Mouse (Mus musculus): Measurements from ENCODE around the gene Cntnap2.
A peak's percentile ranks its signal among the peaks of the same experiment; 100 is the strongest.
"Not testable (repeated sequence)": the region's sequence is repeated elsewhere in the genome, so short reads cannot be mapped to it uniquely, and the experiment has no call there.

The Cntnap2 gene

GRCm38 (mm10) chr6:47285742-47286141 lies 2226.6 kb downstream of the Cntnap2 start:
- no peak for DNase-seq (ENCODE audit: extremely low spot score, low read depth, low spot score)

DNA sequence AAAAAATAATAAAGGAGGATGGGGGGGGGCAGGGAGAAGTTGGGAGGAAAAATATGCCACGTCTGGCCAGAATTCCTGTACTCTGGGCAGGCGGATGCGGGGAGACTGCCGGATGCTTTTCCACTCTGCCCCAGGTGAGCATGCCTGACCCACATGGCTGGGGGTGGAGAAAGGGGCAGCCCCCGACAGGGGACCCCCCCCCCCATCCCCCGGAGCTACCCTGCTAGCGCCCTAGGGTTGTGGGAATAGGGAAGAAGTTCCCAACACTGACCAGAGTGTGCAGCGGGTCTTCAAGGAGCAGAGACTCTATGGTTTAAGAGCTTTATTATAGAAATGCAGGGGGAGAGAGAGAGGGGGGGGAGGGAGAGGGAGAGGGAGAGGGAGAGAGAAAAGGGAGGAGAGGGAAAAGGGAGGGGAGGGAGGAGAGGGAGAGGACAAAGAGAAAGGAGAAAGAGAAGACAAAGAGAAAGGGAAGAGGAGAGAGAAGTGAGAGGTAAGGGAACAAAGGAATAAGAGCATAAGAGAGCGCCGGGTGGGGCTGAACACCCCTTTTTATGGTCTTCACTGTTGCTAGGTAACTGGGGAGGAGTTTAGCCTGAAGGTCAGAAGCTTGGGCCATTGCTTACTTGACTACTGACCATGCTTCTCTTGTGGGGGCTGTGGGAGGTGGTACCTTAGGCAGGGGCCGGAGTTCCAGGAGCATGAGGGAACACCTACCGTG lies 2227.2 kb downstream of the Cntnap2 start:
- DNase-seq (ENCODE audit: extremely low spot score, low read depth, low spot score): not testable (repeated sequence)

- DNase-seq (ENCODE audit: extremely low spot score, low read depth, low spot score): no peak
These were observed 2228.6 kb downstream of the Cntnap2 start for GRCm38 (mm10) chr6:47287722-47288121.

DNA sequence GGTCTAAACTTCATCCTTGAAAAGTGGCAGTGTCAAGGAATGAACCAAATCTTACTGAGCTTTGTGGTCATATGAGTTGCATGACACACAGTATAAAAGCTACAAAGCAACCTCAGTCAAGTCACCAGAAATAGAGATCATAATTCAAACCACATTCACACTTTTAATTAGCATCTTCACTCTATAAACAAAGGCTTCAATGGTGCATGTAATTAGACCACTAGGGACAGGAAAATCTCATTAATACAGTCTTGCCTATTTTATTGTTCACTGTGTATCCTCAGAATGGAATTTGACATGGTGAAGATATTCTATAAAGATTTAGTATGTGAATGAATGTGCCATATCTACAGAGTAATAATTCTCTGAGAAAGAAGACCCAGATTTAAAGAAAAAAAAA lies 2232.8 kb downstream of the Cntnap2 start:
- no peak for DNase-seq (ENCODE audit: extremely low spot score, low read depth, low spot score)

GRCm38 (mm10) chr6:47292437-47292836 lies 2233.3 kb downstream of the Cntnap2 start:
- DNase-seq (ENCODE audit: extremely low spot score, low read depth, low spot score): no peak

DNA sequence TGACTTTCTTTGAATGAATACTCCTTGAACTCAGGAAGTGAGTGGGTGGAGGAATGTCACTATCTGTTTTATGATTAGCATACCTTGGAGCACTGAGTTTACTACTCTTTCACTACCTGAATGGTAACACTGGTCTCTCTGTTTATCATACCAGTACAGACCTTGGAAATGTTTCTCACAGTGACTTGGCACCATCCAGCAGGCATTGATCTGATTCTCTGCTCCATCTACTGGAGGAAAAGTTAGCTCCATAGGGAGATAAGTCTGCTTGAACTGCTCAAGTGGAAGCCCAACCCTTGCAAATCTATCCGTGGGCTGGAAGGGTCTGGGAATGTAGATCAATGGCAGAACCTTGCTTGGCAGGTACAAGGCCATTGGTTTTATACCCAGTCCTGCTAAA lies 2235.3 kb downstream of the Cntnap2 start:
- no peak for DNase-seq (ENCODE audit: extremely low spot score, low read depth, low spot score)

DNA sequence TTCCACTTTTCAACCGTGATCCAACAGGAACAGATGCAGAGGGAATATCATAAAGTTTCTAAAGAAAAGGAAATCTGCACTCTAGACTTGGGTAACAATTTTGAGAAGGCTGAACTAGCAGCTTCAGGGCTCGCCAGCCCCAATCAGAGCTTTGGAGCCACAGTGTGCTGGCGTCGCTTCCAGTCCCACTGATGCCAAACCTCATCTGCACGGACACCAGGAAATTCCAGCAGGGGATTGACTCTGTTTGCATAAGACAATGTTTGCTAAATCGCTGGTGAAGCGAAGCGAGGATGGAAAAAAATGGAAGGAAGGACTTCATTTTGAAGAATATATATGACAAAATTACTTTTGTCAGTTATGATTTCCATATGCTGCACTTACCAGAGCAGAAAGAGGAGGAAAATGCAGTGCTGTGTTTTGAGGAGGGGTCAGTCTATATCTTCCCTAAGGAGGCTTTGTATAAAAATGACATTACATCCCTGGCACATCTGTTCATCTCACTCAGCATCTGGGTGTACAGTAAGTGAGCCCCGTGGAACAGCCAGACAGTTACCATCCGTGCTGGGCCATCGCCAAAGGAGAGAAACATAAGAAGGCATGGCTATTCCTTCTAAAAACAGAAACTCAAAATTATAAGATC lies 2245.8 kb downstream of the Cntnap2 start:
- DNase-seq (ENCODE audit: extremely low spot score, low read depth, low spot score): no peak

- DNase-seq (ENCODE audit: extremely low spot score, low read depth, low spot score): no peak
These were observed 2247.1 kb downstream of the Cntnap2 start for GRCm38 (mm10) chr6:47306065-47306798.

- no peak for DNase-seq (ENCODE audit: extremely low spot score, low read depth, low spot score)
These were observed 2247.8 kb downstream of the Cntnap2 start for GRCm38 (mm10) chr6:47306954-47307353.

DNA sequence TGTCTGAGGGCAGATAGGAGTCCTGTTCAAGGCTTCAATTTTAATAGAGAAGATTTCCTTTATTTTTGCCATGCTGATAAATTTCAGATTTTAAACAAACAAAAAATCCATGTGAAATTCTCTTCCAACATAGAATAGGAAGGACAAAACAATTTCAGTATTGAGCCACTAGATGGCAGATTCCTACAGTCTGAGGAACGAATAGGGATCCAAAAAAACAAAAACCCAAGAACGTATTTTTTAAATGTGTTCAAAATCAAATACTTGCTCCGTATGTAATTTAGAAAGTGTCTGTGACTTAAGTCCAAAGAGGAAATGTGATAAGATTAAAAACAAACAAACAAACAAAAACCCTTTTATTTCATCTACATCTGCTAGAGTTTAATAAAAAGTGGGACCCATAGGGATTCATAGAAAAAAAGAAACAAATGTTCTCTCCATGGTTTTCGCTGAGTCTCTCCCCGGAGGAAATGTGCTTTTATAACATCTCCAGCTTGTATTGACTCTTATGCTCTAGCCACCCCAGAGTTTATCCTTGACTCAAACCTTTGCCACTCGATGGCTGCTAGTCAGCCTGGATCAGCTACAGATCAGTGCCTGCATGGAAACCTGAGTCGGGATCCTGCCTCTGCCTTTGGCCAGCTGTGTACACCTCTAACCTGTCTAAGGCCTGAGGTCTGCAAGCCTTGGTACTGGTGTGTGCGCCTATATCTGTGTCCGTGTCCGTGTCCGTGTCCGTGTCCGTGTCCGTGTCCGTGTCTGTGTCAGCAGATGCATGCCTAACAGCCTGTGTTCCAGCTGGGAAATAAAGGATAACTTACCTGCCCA lies 2255.6 kb downstream of the Cntnap2 start:
- peak; percentile 49 for DNase-seq (ENCODE audit: extremely low spot score, low read depth, low spot score)

DNA sequence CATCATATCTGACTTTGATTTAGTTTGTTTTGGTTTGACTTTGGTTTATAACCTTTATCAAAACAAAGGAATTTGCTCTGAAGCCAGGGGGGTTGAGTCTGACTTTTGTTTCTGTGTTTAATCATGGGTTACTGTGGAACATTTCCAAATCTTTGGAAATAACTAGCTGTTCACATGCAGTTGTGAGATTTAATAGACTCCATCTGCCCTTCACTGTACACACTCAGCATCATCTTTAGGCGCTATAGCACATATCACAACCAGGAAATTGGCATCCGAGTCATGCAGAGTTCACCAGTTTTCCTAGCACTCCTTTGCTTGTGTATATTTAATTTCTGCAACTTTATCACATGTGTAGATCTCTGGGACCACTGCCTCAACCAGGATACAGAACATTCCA lies 2256.3 kb downstream of the Cntnap2 start:
- DNase-seq (ENCODE audit: extremely low spot score, low read depth, low spot score): no peak

- DNase-seq (ENCODE audit: extremely low spot score, low read depth, low spot score): no peak
These were observed 2258.1 kb downstream of the Cntnap2 start for GRCm38 (mm10) chr6:47317253-47317652.

- no peak for DNase-seq (ENCODE audit: extremely low spot score, low read depth, low spot score)
These were observed 2259.5 kb downstream of the Cntnap2 start for GRCm38 (mm10) chr6:47318705-47319104.

DNA sequence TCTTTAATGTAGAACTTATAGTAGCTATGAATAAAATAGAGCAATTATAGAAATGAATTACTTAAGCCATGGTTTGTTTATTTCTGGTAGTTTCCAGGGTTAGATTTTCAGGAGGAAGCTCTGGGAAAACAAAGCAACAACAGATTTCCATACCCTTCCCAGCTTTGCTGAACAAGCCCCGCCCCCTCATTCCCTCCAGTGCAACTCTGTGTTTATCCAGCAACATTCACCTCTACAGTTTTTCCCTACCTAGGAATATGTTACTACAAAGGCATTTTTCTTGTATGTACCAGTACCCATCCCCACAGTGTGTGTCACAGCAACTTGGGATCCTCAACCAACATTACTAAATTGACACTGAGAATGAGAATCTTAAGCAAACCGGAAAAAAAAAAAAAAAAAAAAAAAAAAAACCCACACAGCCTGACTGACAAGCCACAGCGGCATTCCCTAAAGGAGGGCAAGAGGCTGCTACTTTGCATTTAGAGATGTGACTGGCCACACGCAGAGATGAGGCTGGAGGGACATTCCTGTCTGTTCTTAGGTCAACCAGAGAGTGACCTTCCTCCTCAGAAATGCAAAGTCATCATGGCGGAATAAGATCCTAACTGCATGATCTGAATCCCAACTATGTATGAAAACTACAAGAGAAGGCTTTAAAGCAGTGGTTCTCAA lies 2260.3 kb downstream of the Cntnap2 start:
- DNase-seq (ENCODE audit: extremely low spot score, low read depth, low spot score): no peak

DNA sequence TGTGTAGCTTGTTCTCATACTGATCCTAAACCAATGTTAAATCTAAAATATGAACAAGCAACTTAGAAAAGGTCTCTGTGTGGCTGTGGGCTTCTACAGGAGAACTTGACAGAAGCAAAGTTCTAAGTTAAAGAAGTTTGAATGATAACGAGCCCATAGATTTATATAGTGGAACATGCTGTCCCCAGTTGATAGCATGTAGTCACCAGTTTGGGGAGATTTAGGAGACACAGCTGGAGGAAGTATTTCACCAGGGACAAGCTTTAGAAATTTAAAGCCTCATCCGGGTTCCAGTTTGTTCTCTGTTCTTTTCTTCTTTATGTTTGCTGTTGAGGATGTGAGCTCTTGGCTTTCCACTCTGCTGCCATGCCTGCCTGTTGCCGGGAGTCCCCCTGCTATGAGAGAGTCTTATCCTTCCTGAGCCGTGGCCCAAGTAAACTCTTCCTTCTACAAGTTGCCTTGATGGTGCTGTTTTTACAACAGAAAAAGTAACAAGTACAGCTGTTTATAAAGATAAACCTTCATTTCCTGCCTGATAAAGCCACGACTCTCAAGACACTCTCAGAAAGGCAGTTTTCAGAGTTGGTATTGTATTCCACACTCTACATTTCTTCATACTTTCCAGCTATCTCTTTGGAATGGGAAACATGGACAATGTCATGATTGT lies 2264.1 kb downstream of the Cntnap2 start:
- no peak for DNase-seq (ENCODE audit: extremely low spot score, low read depth, low spot score)

DNA sequence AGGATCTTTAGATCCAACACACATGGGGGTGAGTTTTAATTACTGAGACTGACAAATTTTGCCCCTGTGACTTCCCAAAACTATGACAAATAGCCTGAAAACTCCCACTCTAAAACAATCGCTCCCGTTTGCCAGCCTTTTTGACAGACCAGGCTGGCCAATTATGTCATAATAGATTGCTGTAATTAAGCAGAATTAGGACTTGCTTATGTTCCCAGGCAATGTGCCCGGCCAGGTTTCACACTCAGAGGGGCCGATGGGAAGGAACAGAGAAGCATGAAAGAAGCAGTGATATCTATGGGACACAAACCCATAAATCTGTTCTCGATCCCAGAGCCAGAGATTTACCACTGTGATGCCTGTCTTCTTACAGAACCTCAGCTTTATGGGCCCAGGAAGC lies 2264.7 kb downstream of the Cntnap2 start:
- no peak for DNase-seq (ENCODE audit: extremely low spot score, low read depth, low spot score)

DNA sequence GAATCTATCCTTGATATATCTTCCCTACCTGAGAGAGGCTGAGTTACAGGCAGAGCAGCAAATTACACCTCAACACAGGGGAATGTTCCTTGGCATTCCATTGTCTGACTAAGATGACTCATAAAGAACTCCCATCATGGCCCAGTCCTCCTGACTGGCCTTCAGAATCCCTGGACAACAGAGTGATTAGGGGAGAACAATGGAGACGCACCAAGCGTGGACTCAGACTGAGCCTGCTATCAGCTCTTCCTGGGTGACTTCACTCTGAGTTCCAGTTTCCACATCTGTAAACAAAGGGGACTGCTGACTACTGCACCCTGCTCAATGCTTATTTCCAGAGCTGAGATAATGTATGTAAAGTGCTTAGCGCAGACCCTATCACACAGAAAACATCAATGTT lies 2269.1 kb downstream of the Cntnap2 start:
- DNase-seq (ENCODE audit: extremely low spot score, low read depth, low spot score): no peak

DNA sequence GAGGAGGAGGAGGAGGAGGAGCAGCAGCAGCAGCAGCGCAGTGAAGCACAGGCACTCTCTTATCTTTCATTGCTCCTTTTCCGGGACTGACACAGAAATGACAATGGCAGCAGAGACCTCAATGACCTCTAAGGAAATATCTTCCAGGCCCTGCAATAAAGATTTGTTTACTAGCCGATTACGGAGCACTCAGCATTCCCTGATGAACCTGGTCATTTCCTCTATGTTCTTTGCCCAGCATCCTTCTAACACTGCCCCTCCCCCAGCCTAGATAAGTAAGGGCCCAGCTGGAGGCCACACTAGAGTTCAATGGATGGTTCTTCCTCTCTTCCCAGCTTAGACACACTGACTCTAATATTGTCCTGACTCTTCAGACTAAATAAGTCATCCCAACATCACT lies 2270.1 kb downstream of the Cntnap2 start:
- no peak for DNase-seq (ENCODE audit: extremely low spot score, low read depth, low spot score)

DNA sequence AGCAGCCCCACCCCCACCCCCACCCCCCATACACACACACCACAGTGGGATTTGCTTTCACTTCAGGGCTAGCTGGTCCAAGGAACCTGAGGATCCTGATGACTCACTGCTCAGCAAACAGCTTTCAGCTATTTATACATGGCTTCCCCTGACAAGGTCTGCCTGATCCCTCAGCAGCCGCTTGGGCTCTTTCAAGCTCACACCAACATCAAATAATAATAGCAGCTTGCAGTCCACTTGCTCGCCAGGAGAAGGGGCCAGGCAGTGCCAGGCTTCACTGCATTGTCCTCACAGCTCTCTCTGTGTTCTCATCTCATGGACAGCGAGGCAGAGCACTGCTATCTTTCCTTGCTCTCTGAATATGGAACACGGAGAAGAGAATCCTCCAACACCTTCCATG lies 2273.9 kb downstream of the Cntnap2 start:
- no peak for DNase-seq (ENCODE audit: extremely low spot score, low read depth, low spot score)

- no peak for DNase-seq (ENCODE audit: extremely low spot score, low read depth, low spot score)
These were observed 2275.2 kb downstream of the Cntnap2 start for GRCm38 (mm10) chr6:47334377-47334776.

All from hindlimb bud, embryonic 11.5 days (tissue).